Mouse (Mus musculus) neural tube, embryonic 10.5 days (tissue): ENCODE results near the gene Hrh3.

Source experiments
- DNase-seq: peaks from one replicate; pipeline ENCODE4 v3.0.0-alpha.2; 2017; ENCODE audit warnings: low spot score; ENCODE audit errors: extremely low spot score

The Hrh3 gene

DNA sequence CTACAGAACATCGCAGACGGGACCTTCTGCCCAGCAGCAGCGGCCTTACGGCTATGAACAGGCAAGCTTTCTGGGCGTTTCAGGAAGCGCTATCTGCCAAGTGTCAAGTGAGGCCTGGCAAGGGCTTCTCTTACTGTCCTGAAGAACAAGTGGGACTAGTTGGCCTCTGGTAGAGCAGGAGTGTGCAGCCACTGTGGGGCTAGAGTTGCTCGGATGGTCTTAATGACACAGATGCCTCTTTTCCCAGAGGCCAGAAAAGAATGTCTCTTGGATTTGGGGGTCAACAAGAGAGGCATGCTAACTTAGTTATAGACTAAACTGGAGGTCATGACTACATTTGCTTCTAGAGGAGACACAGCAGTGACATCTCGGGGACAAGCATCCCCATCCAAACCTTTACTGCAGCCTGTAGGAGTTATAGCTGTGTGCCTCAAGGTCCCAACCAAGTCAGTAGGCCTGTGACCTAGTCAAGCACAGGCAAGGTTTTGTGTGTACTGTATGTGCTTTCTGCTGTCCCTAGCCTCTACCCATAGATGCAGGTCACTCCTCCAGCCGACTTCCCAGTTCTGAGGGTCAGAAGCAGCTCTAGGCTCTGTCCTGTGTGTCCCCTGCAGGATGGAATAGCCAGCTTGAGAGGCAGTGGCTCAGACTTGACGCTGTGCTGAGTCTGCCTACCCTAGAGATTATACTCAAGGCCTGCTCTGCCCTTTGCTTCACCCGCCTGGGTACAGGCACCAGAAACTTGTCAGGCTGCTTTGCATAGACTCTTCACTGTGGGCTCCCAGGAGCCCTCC lies 40.8 kb downstream of the Hrh3 start:
- DNase-seq = no peak

DNA sequence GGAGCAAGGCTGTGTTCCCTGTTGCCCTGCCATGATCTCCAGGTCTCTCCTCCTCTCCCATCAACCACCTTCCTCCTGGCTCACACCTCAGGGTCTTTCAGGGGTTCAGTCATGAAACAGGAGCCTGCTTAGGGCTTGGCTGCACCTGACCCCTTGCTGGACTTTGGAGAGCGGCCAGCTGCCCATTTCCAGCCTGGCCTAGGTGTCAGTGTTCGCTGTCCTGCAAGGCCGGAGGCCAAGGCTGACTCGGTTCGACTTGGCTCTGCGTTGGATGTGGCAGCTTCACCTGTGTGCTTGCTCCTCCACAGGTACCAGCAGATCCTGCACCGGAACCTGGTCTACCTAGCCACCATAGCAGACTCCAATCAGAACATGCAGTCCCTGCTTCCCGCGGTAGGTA lies 51.3 kb downstream of the Hrh3 start:
- DNase-seq = no peak

DNA sequence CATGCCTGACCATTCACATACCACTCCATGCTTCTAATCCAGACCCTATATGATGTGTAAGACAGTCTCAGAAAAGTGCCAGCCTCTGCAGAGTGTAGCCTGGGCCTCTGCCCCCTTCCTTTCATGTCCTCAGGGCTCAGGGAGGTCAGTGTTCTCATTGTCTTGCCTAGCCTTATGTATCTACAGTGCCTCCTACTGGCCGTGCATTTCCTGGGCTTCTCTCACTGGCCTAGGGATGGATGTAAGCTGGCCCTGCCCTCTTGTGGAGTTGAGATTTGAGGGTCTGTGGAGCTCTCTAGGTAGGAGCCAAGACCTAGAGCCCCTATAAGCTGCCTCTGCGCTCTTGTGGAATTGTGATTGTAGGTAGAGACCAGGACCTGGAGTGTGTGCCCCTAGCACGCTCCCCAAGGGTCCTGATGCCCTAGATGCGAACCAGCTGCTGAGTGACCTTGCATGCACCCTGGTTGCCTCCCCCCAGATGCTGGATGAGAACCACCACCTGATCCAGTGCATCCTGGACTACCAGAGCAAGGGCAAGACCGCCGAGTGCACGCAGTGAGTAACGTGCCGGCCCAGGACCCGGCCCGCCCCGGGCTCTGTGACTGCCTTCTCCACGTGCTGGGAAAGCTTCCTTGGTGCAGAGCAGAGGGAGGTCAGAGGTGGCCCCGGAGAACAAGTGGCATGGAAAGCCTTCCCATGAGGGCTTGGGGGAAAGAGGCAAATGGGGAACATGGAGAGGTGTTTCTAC lies 52.1 kb downstream of the Hrh3 start:
- no peak for DNase-seq

DNA sequence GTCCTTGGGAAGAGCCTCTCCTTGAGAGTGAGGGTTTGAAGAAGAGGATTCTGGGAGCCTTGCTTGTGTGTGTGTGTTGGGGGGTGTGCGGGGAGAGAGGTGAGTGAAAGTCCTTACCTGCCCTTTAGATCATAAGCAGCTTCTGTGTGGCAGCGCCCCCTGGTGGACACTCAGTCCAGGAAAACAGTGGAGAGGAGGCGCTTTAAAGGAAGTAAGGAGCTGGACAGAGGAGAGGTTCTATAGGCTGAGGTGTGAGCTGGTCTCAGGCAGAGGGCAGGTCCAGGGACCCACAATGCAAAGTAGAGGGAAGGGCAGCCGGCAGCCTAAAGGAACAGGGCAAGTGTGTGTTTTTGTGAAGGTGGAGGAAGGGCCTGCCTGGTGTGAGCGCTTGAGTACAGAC lies 53.3 kb downstream of the Hrh3 start:
- peak; percentile 86 for DNase-seq
